9 mouse cellular contexts compared by ENCODE assay signal in the genomic region with DNA sequence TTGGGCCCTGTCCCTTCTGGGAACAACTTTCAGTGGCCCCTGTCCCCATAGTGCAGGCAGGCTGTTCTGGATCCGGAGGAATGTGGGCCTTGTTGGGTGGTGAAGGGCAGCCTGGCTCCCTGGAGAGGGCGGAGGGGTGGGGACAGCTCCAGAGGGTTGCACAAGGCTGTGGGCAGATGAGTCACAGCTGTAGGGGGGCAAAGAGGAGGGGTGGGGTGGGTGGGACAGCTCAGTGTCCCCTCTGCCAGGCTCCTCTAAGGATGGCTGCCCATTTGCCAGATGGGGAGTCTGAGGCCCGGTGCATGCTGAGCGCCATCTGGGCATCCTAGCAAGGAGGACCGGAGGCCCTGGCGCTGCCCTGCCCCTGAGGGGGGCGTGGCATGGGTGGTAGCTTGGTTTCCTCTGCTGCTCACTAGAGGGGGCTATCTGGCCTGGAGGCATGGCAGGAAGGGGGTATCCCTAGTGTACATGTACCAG. TPM values are rescaled to one million over a fixed set of nuclear protein-coding genes. Genes with fewer than 3 reads are reported as not detected.
DNase-seq lines count a peak whose midpoint lies in the region; ATAC-seq and TF ChIP-seq lines count a peak whose summit lies in the region.
"Had no signal": no experiment of that assay in that cellular context is flagged by ENCODE, and none has a peak within 500 bp of the region (broad histone marks: within the 10 kb centered on the region; RNA-seq: fewer than 3 reads in every experiment).

No protein-coding gene starts in this region.

- 83% methylated on average over 7 of the region's 7 CpGs for WGBS in liver, postnatal 0 days (ENCODE audit: insufficient replicate concordance)

- no peak overlapping the region for H3K4me3 ChIP-seq in layer of hippocampus, adult 2 months
- no peak overlapping the region for H3K4me3 ChIP-seq in liver, postnatal 0 days (ENCODE audit: low read depth, low read length)
- H3K4me3 ChIP-seq: limb, embryonic 15.5 days had no signal

- no peak for DNase-seq in layer of hippocampus, adult 2 months (ENCODE audit: low spot score in 2 of 2)
- no peak for DNase-seq in layer of hippocampus, adult 18-20 months (ENCODE audit: low spot score in 2 of 2)
- DNase-seq in Muller cell, postnatal 12 days (ENCODE audit: inconsistent ontology term) = peak; percentile 67
- DNase-seq in cerebellum, adult 18-20 months = peak; percentile 76 to 77
- no peak for DNase-seq in liver, postnatal 0 days
- no peak for DNase-seq in right cerebral cortex, postnatal 14 days
- no peak for DNase-seq in kidney, adult 11 months
- DNase-seq in right cerebral cortex, postnatal 36 days (ENCODE audit: low spot score in 2 of 2) = no peak

- TF ChIP-seq EP300 in liver, postnatal 0 days (IDR thresholded peaks at IDR 0.05; ENCODE audit: low read depth) = no peak

- no peak for ATAC-seq in liver, postnatal 0 days

- no peaks in the 10 kb centered on the region for H3K27me3 ChIP-seq in liver, postnatal 0 days (ENCODE audit: insufficient read depth, low read length)
- H3K27me3 ChIP-seq: limb, embryonic 15.5 days had no signal

- peak; percentile 41 for TF ChIP-seq CTCF in layer of hippocampus, adult 2 months (conservative IDR thresholded peaks at IDR 0.05)
- TF ChIP-seq CTCF in liver, postnatal 0 days (IDR thresholded peaks at IDR 0.05; ENCODE audit: low read depth) = peak; percentile 24; the same call in 1 of the 2 replicates

- H3K4me2 ChIP-seq in liver, postnatal 0 days (ENCODE audit: low read depth, low read length) = no peak overlapping the region

- no peaks in the 10 kb centered on the region for H3K9me3 ChIP-seq in liver, postnatal 0 days (ENCODE audit: low read length)
- H3K9me3 ChIP-seq: limb, embryonic 15.5 days had no signal

- peak overlapping the region; percentile 75 for H3K27ac ChIP-seq in layer of hippocampus, adult 2 months
- peak overlapping the region; percentile 16; the same call in 1 of the 2 replicates for H3K27ac ChIP-seq in liver, postnatal 0 days (ENCODE audit: low read depth)

- peaks cover 67% of the 10 kb centered on the region for H3K36me3 ChIP-seq in liver, postnatal 0 days (replicated peaks; ENCODE audit: insufficient read depth, low read length)

- no peak overlapping the region for H3K9ac ChIP-seq in liver, postnatal 0 days (replicated peaks)
- H3K9ac ChIP-seq: limb, embryonic 15.5 days had no signal

- H3K4me1 ChIP-seq in liver, postnatal 0 days (ENCODE audit: insufficient read depth) = peaks cover 46% of the 10 kb centered on the region

RNA-seq across cellular contexts. Expression of gene Zbtb7a, which starts 8.2 kb away (rescaled TPM):
- total RNA-seq in layer of hippocampus, adult 2 months (2021) = 100 to 1,000 TPM; 103 to 109 TPM
- total RNA-seq in layer of hippocampus, adult 18-20 months (2021) = 100 to 1,000 TPM; 122 to 126 TPM
- 29.7 and 33.8 TPM in 2 replicates for polyA plus RNA-seq in liver, postnatal 0 days (2015; fragmentation: Nextera tagmentation; extraction: Ambion mirVana)

RNA-seq across cellular contexts. Expression of gene Pias4, which starts 24.5 kb away (rescaled TPM):
- 10 to 100 TPM; 29.4 to 29.5 TPM for total RNA-seq in layer of hippocampus, adult 2 months (2021)
- total RNA-seq in layer of hippocampus, adult 18-20 months (2021) = 10 to 100 TPM; 27.5 to 30.8 TPM
- 14.6 and 16.1 TPM in 2 replicates for polyA plus RNA-seq in liver, postnatal 0 days (2015; fragmentation: Nextera tagmentation; extraction: Ambion mirVana)

RNA-seq across cellular contexts. Expression of gene Eef2, which starts 33.2 kb away (rescaled TPM):
- total RNA-seq in layer of hippocampus, adult 2 months (2021) = 100 to 1,000 TPM; 907 to 909 TPM
- total RNA-seq in layer of hippocampus, adult 18-20 months (2021) = 100 to 1,000 TPM; 907 to 934 TPM
- polyA plus RNA-seq in liver, postnatal 0 days (2015; fragmentation: Nextera tagmentation; extraction: Ambion mirVana) = 310 and 313 TPM in 2 replicates

RNA-seq across cellular contexts. Expression of gene Map2k2, which starts 37.5 kb away (rescaled TPM):
- total RNA-seq in layer of hippocampus, adult 2 months (2021) = 100 to 1,000 TPM; 132 to 139 TPM
- 100 to 1,000 TPM; 130 to 136 TPM for total RNA-seq in layer of hippocampus, adult 18-20 months (2021)
- polyA plus RNA-seq in liver, postnatal 0 days (2015; fragmentation: Nextera tagmentation; extraction: Ambion mirVana) = 93.2 and 93.9 TPM in 2 replicates

RNA-seq across cellular contexts. Expression of gene Dapk3, which starts 39.6 kb away (rescaled TPM):
- total RNA-seq in layer of hippocampus, adult 2 months (2021) = 10 to 100 TPM; 73.6 to 78.4 TPM
- total RNA-seq in layer of hippocampus, adult 18-20 months (2021) = 10 to 100 TPM; 71.9 to 76.4 TPM
- 15.3 and 17.2 TPM in 2 replicates for polyA plus RNA-seq in liver, postnatal 0 days (2015; fragmentation: Nextera tagmentation; extraction: Ambion mirVana)

Comparison
In these comparisons a context has a peak if more than half of its experiments do, and no peak if none do; other contexts are left out.
1. DNase-seq: peak in Muller cell, postnatal 12 days (single experiment) and cerebellum, adult 18-20 months (2 of 2); none in layer of hippocampus, adult 2 months (0 of 2), layer of hippocampus, adult 18-20 months (0 of 2), liver, postnatal 0 days (single experiment), right cerebral cortex, postnatal 14 days (single experiment), kidney, adult 11 months (single experiment) and right cerebral cortex, postnatal 36 days (0 of 2).